Mouse (Mus musculus) spleen, adult 2 months (tissue): Measurements from ENCODE around the gene Rab11fip3.

Experiments
- CTCF ChIP-seq: fragments of 200-500 bp; IDR thresholded peaks from 2 replicates; pipeline ENCODE4 v1.5.1; 2011; ENCODE audit warnings: mild to moderate bottlenecking, inconsistent platforms; ENCODE audit not compliant: insufficient read depth, insufficient read length, insufficient replicate concordance; ENCODE audit errors: extremely low read depth
- POLR2A ChIP-seq: fragments of 200-500 bp; IDR thresholded peaks from 2 replicates; pipeline ENCODE4 v1.6.1; 2011; ENCODE audit warnings: low read depth, low read length, inconsistent platforms

DNA sequence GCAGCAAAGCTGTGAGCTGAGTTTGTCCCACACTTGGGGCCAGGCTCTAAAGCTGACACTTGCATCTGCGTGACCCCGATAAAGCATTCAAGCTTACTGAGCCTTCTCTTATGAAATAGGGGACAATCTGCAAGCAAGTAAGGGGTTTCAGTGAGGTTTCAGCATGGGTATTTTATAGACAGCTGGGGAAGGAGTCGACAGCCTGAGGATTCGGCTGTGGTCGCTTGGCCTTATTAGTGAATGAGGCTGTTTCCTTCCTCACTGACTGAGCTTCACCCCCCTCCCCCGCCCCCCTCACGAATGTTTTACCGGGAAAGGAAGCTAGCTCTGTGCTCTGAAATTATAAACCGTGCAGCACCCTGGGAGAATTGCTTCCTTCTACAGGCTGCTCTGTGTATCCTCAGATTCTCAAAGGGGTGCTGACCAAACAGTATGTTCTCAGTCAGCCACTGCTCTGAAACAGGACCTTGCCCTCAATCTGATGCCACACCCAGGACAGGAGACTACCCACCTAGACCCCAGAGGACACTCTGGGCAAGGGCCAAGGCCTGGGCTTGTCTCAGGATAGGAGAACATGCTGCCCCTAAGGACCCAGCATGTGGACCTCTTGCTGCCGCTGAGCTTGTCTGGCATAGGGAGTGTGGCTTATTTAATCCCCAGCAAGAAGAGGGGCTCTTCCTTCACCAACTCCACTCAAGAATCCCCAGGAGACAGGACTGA lies 63.5 kb downstream of the Rab11fip3 start:
- no peak for TF ChIP-seq CTCF
- no peak for TF ChIP-seq POLR2A
